Mouse (Mus musculus) CH12F3 (cell line): ENCODE measurements around the gene Pecam1.
"Not testable (repeated sequence)": the region's sequence is repeated elsewhere in the genome, so short reads cannot be mapped to it uniquely, and the experiment has no call there.

Source experiments
- in situ Hi-C: fragments of 300-500 bp; cut with MboI; formaldehyde crosslinking; loops from 2 replicates; pipeline ENCODE4 v1.14.3; 2020; ENCODE audit warnings: low sequenced_read_pairs

Pecam1 gene

DNA sequence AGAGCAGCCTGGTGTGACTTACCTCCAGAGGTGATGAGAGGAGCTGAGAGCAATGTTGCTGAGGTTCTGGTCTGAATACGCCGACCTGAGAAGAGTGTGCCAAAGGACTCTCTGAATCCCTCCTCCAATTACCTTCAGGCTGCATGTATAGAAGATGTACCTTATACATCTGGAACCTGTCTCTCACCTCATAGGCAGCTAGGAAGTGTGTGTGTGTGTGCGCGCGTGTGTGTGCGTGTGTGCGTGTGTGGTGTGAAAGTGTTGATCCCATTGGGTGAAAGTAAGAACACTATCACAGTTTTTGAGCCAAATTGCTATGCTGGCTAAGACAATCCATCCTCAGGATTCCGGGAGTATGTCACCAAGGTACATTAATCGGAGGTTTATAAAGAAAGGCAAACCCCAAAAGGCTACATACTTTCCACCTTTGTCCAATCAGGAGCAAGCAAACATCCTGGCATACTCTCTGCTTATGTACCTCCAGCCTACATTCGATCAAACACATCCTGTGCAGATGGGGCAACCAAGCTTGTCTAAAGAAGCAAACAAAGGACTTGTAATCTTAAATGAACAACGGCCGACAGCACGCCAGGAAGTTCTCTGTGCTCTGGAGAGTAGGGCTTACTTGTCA lies at the start of gene Pecam1:
Pecam1 (minus strand) TSS at position 508 of the 631 bp plus-strand sequence.
- in situ Hi-C loops: loop anchor here (25.0 kb wide), 1 partner anchor 238 kb away; no protein-coding TSS in a partner anchor

GRCm38 (mm10) chr11:106795679-106796078 lies 45.3 kb upstream of the Pecam1 start:
- in situ Hi-C loops: no loop called here

DNA sequence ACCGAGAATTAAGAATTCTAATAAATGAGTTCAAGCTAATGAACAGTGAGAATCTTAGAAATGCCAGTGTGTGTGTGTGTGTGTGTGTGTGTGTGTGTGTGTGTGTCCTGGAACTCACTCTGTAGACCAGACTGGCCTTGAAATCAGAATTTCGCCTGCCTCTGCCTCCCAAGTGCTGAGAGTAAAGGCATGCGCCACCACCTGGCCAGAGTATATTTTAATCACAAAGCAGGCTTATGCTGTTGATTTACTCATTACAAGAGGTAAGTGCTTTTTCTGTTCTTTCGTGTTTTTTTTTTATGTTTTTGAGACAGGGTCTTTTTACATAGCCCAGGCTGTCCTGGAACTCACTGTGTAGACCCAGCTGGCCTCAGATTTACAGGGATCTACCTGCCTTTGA lies 43.4 kb upstream of the Pecam1 start:
- in situ Hi-C loops: no loop called here

GRCm38 (mm10) chr11:106789649-106790048 lies 39.2 kb upstream of the Pecam1 start:
- in situ Hi-C loops: no loop called here

DNA sequence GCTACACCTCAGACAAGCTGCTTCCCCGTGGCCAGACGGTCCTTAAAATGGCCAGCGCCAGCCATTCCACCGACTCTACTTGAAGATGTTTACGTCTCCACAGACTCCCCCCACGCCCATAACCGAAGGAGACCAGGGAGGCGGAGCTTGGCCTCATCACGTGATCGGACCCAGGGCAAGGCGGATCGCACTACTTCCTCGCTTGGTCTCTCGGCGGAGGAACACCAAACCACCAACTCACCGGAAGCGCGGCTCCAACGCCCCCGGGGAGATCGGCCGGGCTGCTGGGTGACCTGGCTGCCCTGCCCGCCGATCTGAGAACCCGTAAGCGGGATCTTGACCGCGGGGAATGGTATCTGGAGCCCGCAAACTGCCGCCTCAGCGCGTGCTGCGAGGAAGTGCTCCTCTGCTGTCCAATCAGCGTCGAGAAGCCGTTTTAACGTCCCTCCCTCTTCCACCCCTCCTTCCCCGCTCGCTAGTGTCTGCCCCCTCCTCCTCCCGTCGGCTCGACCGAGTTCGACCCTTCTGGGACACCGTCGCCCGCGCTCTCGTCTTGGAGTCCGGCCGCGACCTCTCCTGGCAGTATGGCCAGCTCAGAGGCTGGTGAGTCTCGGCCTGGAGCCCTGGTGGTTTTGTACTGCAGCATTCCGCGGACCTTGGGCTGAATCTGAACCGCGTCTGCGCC lies 38.5 kb upstream of the Pecam1 start, which contains the start of the genes Ddx5 and Cep95:
Ddx5 (minus strand) TSS at position 411 of the 685 bp plus-strand sequence.
Cep95 (plus strand) TSS at position 478 of the 685 bp plus-strand sequence.
- in situ Hi-C loops: no loop called here

- in situ Hi-C loops: no loop called here
Observed at GRCm38 (mm10) chr11:106788026-106788774, 37.8 kb upstream of the Pecam1 start.

DNA sequence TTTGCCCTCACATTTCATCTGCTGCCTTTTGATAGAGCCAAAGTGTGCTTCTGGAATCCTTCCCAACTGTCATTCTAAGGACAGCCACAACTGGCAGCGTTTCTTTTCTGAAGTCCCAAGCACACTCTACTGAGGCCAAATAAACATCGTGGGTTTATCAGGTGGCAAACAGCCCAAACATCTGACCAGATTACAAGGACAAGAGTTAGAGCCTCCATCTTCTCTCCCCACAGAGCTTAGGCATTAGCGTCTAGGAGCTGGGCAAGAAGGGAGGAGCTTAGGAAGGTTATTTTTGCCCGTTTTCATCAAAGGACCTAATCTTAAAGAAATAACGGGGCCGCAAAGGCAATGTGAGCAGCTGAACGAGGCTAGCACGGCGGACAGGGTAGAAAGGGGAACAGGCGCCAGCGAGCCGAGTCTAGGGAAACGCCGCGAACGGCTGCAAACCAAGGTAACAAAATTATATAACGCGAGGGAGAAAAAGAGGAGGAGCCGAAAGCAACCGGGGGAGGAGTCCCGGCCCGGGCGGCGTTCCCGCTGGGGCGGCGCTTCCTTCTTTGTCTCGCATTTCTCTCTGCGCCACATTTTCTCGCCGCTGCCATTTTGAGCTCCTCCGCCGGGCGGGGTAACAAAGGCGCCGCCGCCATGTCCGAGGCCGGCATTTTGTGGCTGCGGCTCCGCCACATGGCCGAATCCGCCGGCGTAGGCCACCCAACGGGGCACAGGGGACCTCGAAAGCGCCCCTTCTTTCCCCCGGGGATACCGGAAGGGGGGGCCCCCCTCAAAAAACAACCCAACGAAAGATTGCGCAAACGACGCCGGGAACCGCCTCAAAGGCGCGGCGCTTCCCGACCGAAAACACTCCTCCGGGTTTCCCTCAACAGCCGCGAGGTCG lies 37.0 kb upstream of the Pecam1 start:
- in situ Hi-C loops: no loop called here

GRCm38 (mm10) chr11:106785043-106785442 lies 34.6 kb upstream of the Pecam1 start:
- in situ Hi-C loops: no loop called here

DNA sequence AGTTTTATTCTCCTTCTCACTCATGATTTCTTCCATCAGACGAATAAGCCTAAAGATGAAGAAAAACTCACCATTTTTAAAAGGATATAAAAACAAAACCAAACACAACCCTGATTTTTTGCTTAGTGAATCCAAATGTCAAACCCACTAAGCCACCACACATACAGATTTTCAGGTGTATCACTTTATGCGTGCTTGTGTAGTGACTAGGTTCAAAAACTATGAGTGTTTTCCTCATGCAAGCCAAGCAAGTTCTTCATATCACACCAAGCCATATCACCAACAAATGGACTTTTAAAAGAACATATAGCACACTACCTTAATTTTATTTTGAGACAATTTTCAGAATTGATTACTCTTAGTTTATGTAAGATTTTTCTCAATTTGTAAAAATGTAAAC lies 34.0 kb upstream of the Pecam1 start:
- in situ Hi-C loops: no loop called here

DNA sequence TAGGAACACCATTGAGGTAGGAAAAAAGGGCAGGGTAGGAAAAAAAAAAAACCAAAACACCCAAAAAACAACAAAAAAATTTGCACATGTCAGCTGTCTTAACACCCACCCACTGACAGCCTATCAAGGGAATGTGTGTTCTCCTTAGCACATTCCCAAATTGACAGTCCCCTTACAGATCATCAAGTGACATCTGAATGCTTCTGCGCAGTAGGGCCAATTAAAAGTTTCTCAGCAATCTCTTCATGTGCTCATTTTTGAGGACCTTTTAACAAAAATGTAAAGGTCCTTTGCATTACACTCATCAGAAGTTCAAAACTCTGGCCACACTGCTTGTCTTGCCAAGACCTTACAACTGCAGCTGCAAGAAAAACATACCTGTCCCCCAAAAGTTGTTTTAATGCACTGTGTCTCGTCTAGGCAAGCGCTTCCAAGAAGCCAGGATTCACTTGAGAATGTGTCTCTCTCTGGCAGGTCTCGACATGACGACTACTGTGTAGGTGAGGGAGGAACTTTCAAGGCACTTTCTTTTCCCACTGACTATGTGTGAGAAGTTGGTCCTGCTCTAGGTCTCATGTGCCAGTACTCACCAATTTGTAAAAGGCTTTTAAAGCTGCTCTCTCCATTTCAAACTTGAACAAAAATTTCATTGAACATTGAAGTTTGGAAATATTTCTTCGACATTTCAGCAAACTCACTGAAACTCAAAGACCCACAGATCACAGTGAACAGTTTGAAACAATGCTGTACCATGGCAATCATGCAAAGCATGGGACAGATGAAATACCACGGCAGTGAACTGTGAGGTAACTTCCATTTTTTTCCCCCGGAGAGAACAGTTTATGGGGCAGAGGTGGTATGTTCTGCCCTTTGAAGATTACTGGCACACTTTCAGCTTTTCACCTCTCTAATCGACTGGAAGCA lies 32.7 kb upstream of the Pecam1 start:
- in situ Hi-C loops: no loop called here

DNA sequence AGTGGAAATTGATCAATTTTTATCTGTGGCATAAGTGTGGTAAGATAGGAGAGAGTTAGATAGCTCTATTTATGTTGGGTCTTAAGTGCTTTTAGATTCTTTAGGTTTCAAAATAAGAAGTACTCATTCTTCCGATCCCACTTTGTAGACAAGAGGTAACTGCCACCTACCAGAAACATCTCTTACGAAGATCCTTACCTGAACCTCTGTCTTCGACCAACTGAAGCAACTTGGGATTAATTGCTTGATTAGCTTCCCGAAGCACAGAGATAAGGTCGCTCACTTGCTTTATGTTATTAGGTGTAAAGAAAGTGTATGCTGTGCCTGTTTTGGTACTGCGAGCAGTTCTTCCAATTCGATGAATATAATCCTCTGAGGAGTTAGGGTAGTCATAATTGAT lies 31.8 kb upstream of the Pecam1 start:
- in situ Hi-C loops: not testable (repeated sequence)

- in situ Hi-C loops: no loop called here
Observed at GRCm38 (mm10) chr11:106780590-106781220, 30.3 kb upstream of the Pecam1 start.

- in situ Hi-C loops: no loop called here
Observed at GRCm38 (mm10) chr11:106780089-106780425, 29.6 kb upstream of the Pecam1 start.

DNA sequence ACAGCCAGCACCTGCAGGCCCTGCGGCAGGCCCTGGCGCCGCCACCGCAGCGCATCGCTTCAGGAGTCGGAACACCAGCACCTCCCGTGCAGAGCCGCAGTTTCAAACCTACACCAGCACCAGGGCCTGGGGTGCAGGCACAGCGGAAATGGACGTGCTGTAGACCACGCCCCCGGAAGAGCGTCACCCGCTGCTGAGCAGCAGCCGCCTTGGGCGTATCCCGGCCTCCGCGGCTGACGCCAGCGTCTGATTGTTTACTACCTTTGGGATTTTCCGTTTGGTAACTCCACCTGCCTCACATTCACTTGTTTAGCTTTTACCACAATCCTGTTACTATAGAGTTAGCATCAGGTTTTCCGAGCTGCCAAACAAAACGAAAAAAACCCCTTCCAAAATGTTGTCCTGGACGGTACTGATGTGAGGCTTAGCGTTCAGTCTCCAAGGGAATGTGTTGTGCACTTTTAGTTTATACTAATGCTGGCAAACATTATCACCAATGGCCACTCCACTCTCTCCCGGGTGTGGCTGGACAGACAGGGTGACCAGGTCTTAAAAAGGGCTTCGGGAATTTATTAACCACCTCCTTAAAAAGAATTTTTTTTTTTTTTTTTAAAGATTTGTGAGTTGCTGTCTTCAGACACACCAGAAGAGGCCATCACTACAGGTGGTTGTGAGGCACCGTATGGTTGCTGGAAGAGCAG lies 29.1 kb upstream of the Pecam1 start, which contains the start of gene Polg2:
Polg2 (minus strand) TSS at position 150 of the 701 bp plus-strand sequence.
- in situ Hi-C loops: no loop called here

DNA sequence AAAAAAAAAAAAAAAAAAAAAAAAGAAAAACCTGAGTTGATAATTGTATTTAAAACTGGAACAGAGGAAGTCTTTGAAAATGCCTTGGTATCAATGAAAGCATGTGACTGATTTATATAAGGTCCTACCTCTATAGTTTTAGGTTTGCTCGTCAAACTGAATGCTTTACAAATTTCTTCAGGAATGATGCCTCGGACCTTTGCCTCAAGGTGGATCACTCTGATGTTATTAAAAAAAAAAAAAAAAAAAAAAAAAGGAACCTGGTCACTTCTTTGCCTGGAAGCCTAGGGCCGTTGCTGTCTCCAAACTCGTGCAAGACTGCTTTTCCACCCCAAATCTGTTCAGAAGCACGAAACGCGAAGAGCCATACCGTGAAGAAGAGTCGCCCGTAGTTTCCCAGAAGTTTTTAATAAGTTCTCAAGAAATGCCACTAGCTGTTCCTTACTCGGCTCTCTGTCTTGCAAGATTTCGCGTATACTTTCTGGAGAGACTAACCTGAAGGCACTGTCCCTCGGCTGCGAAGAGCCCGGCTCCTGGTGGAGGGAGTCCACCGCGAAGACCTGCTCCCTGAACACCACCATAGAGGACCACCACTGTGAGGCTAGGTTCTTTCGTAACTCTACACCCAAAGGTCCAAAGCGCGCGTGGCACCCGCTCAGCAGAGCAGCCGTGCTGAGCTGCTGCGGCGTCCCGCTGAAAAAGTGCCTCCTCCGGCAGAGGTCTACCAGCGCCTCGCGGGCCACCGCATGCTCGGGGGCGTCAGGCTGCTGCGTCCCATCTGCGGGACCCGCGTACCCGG lies 28.4 kb upstream of the Pecam1 start:
- in situ Hi-C loops: no loop called here

DNA sequence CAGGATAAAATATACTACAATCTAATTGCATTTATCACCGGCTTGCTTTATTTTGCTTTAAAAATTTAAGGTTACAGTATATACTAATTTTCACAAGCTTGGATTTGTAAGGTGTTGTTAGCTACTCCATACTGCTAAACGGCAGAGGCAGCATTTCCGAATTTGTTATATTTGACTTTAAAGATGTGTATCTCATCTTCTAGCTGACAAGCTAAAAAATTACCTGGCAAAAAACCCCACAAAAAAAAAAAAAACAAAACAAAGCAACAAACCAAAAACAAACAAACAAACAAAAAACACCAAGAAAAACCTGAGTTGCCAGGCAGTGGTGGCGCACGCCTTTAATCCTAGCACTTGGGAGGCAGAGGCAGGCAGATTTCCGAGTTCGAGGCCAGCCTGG lies 27.7 kb upstream of the Pecam1 start:
- in situ Hi-C loops: no loop called here

GRCm38 (mm10) chr11:106777395-106777794 lies 27.0 kb upstream of the Pecam1 start:
- in situ Hi-C loops: no loop called here

- in situ Hi-C loops: no loop called here
Observed at GRCm38 (mm10) chr11:106776960-106777359, 26.5 kb upstream of the Pecam1 start.
